Mouse (Mus musculus): ENCODE results near the gene Jak1. TPM values are rescaled to one million over a fixed set of nuclear protein-coding genes. Genes with fewer than 3 reads are reported as not detected.

Gene Jak1
- polyA plus RNA-seq, 1 experiment: 8.9 TPM

GRCm38 (mm10) chr4:101177796-101178195, 87.3 kb downstream of the Jak1 start:
- TF ChIP-seq TAL1 (IDR thresholded peaks at IDR 0.05; ENCODE audit: low read length) (no peak), GATA1 (IDR thresholded peaks at IDR 0.05; ENCODE audit: low read length) (no peak)
- Histone ChIP-seq H3K36me3 (ENCODE audit: control insufficient read depth) (peaks cover 98% of the 10 kb centered on the region), H3K9me3 (ENCODE audit: control insufficient read depth, low read length) (no peaks in the 10 kb centered on the region), H3K4me1 (ENCODE audit: control insufficient read depth) (peaks cover 28% of the 10 kb centered on the region), H3K27me3 (ENCODE audit: control insufficient read depth) (no peaks in the 10 kb centered on the region), H3K4me3 (replicated peaks) (no peak overlapping the region)

DNA sequence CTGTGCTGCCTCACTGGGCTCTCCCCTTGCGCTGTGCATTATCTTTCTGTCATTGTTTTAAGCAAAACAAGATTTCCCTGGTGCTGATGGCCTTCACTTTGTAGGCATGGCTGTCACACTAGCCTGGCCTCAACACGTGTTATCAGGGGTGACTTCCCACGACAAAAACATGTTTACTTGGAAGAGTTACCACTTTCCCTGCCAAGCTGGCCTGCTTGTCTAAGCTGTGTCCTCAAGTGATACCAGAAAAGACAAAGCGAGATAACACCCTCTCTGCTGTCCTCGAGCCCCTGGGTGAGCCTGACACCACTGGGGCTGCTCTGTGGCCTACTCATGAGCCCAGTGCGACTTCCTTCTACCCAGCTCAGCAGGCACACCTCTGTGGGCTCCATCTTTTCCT, 89.0 kb downstream of the Jak1 start:
- TF ChIP-seq GATA1 (IDR thresholded peaks at IDR 0.05; ENCODE audit: low read length) (no peak), TAL1 (IDR thresholded peaks at IDR 0.05; ENCODE audit: low read length) (no peak)
- H3K4me3 ChIP-seq (replicated peaks): no peak overlapping the region
- peaks cover 95% of the 10 kb centered on the region for H3K36me3 ChIP-seq (ENCODE audit: control insufficient read depth)
- H3K27me3 ChIP-seq (ENCODE audit: control insufficient read depth): no peaks in the 10 kb centered on the region
- peaks cover 28% of the 10 kb centered on the region for H3K4me1 ChIP-seq (ENCODE audit: control insufficient read depth)
- H3K9me3 ChIP-seq (ENCODE audit: control insufficient read depth, low read length): no peaks in the 10 kb centered on the region

GRCm38 (mm10) chr4:101174916-101175625, 90.0 kb downstream of the Jak1 start:
- no peak overlapping the region for H3K4me3 ChIP-seq (replicated peaks)
- TF ChIP-seq TAL1 (IDR thresholded peaks at IDR 0.05; ENCODE audit: low read length) (no peak), GATA1 (IDR thresholded peaks at IDR 0.05; ENCODE audit: low read length) (no peak)
- peaks cover 96% of the 10 kb centered on the region for H3K36me3 ChIP-seq (ENCODE audit: control insufficient read depth)
- H3K4me1 ChIP-seq (ENCODE audit: control insufficient read depth): peaks cover 19% of the 10 kb centered on the region
- no peaks in the 10 kb centered on the region for H3K27me3 ChIP-seq (ENCODE audit: control insufficient read depth)
- H3K9me3 ChIP-seq (ENCODE audit: control insufficient read depth, low read length): no peaks in the 10 kb centered on the region

DNA sequence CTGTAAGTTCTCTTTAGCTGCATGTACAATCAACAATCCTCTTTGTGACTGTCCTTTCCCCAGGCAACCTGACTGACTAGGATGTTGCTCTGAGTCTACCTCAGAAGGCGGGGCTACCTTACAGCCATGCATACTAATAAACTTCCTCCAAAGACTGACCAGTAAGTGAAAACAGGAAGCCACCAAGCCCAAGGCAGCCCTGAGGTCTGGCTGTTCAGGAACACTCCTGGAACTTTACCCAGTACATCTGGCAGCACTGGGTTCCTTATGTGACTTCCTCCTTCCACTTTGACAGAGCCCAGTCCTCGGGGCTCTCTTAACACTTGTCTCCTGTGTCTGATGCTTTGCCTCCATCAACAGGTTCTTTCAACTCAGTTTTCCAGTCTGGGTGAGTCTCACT, 92.3 kb downstream of the Jak1 start:
- Histone ChIP-seq H3K9me3 (ENCODE audit: control insufficient read depth, low read length) (no peaks in the 10 kb centered on the region), H3K4me1 (ENCODE audit: control insufficient read depth) (peaks cover 15% of the 10 kb centered on the region), H3K4me3 (replicated peaks) (no peak overlapping the region), H3K27me3 (ENCODE audit: control insufficient read depth) (no peaks in the 10 kb centered on the region), H3K36me3 (ENCODE audit: control insufficient read depth) (peaks cover 97% of the 10 kb centered on the region)
- TF ChIP-seq GATA1 (IDR thresholded peaks at IDR 0.05; ENCODE audit: low read length): no peak
- no peak for TF ChIP-seq TAL1 (IDR thresholded peaks at IDR 0.05; ENCODE audit: low read length)

DNA sequence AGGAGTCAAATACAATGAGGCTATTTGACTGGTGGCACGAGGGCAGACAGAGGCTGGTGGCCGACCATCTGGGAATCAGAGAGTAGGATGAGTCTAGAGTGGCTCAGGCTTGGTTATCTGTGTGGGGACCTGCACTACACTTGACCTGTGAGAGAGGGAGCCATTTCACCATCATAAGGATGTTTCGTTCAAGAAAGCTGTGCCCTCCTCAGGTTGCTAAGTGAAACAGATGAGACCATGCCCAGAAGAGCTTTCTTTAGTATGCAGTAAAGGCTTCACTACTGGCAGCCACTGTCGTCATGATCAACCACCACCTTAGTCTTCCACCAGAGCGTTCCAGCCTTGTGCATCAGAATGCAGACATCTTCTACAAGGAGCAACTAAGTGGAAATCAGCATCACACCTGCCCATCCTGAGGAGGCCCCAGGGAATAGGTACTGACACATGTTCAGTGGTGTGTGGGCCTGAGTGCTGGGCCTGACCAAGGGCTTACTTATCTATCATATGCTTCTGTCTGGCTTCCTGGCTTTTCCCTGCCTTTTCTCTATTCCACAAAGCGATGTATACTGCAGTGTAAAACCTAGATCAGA, 96.8 kb downstream of the Jak1 start:
- Histone ChIP-seq H3K9me3 (ENCODE audit: control insufficient read depth, low read length) (no peaks in the 10 kb centered on the region), H3K4me1 (ENCODE audit: control insufficient read depth) (no peaks in the 10 kb centered on the region), H3K27me3 (ENCODE audit: control insufficient read depth) (no peaks in the 10 kb centered on the region), H3K4me3 (replicated peaks) (no peak overlapping the region), H3K36me3 (ENCODE audit: control insufficient read depth) (peaks cover 95% of the 10 kb centered on the region)
- TF ChIP-seq TAL1 (IDR thresholded peaks at IDR 0.05; ENCODE audit: low read length) (no peak), GATA1 (IDR thresholded peaks at IDR 0.05; ENCODE audit: low read length) (no peak)

- Histone ChIP-seq H3K9me3 (ENCODE audit: control insufficient read depth, low read length) (no peaks in the 10 kb centered on the region), H3K4me3 (replicated peaks) (no peak overlapping the region), H3K27me3 (ENCODE audit: control insufficient read depth) (no peaks in the 10 kb centered on the region), H3K36me3 (ENCODE audit: control insufficient read depth) (peaks cover 95% of the 10 kb centered on the region), H3K4me1 (ENCODE audit: control insufficient read depth) (no peaks in the 10 kb centered on the region)
- TF ChIP-seq TAL1 (IDR thresholded peaks at IDR 0.05; ENCODE audit: low read length): no peak
- TF ChIP-seq GATA1 (IDR thresholded peaks at IDR 0.05; ENCODE audit: low read length): no peak
Measured at GRCm38 (mm10) chr4:101167777-101168176, 97.3 kb downstream of the Jak1 start.

DNA sequence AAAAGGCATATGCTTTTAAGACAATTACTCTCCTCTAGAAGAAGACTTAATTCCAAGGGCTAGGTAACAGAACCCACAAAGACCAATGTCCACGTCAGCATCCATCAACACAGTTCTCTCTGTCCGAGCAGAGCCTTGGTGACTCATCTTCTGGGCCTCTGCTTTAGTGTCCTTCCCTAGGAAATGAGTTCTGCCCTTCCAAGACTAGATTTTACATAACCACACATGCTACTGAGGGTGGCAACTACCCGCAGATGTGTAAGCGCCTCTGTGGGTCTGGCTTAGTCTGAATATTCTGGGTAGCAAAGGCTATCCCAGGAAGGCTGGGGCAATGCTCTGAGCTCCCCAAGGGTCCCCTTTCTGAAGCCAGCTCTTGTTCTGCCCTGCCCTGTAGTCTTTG, 99.3 kb downstream of the Jak1 start:
- Histone ChIP-seq H3K27me3 (ENCODE audit: control insufficient read depth) (no peaks in the 10 kb centered on the region), H3K9me3 (ENCODE audit: control insufficient read depth, low read length) (no peaks in the 10 kb centered on the region), H3K36me3 (ENCODE audit: control insufficient read depth) (peaks cover 98% of the 10 kb centered on the region), H3K4me1 (ENCODE audit: control insufficient read depth) (no peaks in the 10 kb centered on the region), H3K4me3 (replicated peaks) (no peak overlapping the region)
- TF ChIP-seq GATA1 (IDR thresholded peaks at IDR 0.05; ENCODE audit: low read length) (no peak), TAL1 (IDR thresholded peaks at IDR 0.05; ENCODE audit: low read length) (no peak)

DNA sequence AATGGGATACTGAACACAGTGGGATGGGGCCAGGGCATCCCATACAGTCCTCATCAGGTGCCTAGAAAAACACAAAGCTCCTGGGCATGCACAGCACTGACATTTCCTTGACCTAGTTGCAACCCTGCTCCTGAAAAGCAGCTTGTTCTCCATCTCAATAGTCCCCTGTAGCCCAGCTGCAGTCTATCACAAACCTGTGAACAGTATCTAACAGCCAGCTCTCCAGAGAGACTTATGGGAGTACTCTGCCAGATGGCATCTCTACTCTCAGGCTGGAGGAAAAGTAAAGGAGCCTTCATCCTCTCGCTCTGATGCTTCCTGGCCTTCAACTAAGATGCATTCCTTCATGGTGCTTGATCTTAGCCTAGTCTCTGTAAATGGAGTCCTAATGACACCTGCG, 100.4 kb downstream of the Jak1 start:
- H3K9me3 ChIP-seq (ENCODE audit: control insufficient read depth, low read length): no peaks in the 10 kb centered on the region
- H3K4me3 ChIP-seq (replicated peaks): no peak overlapping the region
- TF ChIP-seq GATA1 (IDR thresholded peaks at IDR 0.05; ENCODE audit: low read length) (no peak), TAL1 (IDR thresholded peaks at IDR 0.05; ENCODE audit: low read length) (no peak)
- no peaks in the 10 kb centered on the region for H3K27me3 ChIP-seq (ENCODE audit: control insufficient read depth)
- H3K36me3 ChIP-seq (ENCODE audit: control insufficient read depth): peaks cover 97% of the 10 kb centered on the region
- H3K4me1 ChIP-seq (ENCODE audit: control insufficient read depth): no peaks in the 10 kb centered on the region

DNA sequence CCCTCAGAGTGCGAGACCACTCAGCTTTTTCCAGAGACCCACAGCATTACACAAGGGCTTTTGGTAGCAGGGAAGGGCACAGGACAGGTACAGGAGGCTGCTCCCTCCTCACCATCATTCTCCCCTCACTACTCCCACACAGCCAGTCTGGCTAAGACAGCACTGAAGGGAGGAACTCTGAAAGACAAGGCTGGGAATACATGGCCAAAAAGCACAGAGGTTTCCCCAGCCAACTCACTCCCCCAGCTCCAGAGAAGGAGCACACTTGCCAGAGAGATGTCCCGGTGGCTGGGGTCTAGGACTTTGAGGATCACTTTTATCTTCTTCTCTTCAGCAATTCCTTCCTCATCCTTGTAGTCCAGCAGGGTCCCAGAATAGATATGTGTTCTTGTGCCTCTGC, 100.9 kb downstream of the Jak1 start:
- Histone ChIP-seq H3K9me3 (ENCODE audit: control insufficient read depth, low read length) (no peaks in the 10 kb centered on the region), H3K36me3 (ENCODE audit: control insufficient read depth) (peaks cover 97% of the 10 kb centered on the region), H3K4me1 (ENCODE audit: control insufficient read depth) (no peaks in the 10 kb centered on the region), H3K27me3 (ENCODE audit: control insufficient read depth) (no peaks in the 10 kb centered on the region), H3K4me3 (replicated peaks) (no peak overlapping the region)
- TF ChIP-seq TAL1 (IDR thresholded peaks at IDR 0.05; ENCODE audit: low read length): no peak
- TF ChIP-seq GATA1 (IDR thresholded peaks at IDR 0.05; ENCODE audit: low read length): no peak

All from erythroblast, embryonic 14.5 days (primary cell).